Mouse (Mus musculus) fibroblast of lung, adult 2 months (primary cell): ENCODE measurements around the gene Zfp808.
"Not testable (repeated sequence)": the region's sequence is repeated elsewhere in the genome, so short reads cannot be mapped to it uniquely, and the experiment has no call there.

ENCODE experiments used
- DNase-seq: peaks from one replicate; pipeline ENCODE4 v3.0.0-alpha.2; 2011; ENCODE audit warnings: low read depth

Zfp808 gene

GRCm38 (mm10) chr13:62129432-62130171 is at the start of gene Zfp808:
TSS of gene Zfp808 (plus strand) at chr13:62129886.
- DNase-seq, result peak; percentile 16

- DNase-seq, result not testable (repeated sequence)
These were observed 30.9 kb upstream of the Zfp808 start for GRCm38 (mm10) chr13:62098786-62099185.

GRCm38 (mm10) chr13:62099454-62099853 is 30.2 kb upstream of the Zfp808 start:
- not testable (repeated sequence) for DNase-seq

DNA sequence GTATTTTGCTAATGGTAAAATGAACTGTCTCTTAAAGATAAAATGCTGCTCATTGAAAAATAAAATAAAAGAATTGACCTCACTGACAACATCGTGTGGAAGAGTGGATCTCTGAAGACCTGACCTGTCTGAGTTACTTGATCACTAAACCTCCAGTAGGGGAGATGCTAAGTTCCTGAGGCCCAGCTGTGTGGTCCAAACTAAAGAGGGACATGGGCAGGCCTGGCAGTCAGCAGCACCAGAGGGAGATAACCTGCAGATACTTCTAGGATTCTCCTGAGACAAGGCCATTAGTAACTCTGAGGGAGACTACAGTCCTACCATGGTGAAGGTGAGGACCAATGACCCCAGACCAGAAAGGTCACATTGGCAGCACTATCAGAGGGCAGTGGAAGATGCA is 27.3 kb upstream of the Zfp808 start:
- not testable (repeated sequence) for DNase-seq

DNA sequence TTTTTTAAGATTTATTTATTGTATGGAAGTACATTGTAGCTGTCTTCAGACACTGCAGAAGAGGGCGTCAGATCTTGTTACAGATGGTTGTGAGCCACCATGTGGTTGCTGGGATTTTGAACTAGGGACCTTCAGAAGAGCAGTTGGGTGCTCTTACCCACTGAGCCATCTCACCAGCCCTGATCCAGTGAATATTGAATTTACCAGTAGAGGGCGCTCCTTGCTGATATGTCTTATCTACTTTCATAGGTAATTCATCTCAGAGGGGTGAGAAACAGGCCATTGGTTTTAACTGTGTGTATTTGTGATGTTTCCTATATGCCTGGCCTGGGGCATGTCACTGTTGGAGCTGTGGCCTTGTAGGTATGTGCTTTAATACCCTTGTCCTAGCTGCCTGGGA is 13.8 kb upstream of the Zfp808 start:
- not testable (repeated sequence) for DNase-seq

DNA sequence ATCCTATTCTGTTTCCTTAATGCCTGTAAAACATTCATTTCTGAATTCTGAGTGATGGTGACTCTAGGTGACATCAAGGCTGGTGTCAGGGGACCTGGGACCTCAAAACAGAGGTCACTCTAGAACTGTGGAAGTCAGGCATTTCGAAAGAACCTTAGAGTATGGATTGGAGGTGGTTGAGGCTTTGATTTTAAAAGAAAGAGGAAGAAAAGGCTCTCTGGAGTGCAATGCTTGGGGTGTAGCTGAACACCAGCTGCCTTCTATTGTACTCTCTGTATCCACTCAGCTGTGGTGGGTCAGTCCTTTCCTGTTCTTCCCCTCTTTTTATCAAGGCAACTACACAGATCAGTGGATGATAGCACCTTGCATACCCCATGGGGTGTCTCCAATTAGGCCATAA is 8.1 kb upstream of the Zfp808 start:
- not testable (repeated sequence) for DNase-seq

DNA sequence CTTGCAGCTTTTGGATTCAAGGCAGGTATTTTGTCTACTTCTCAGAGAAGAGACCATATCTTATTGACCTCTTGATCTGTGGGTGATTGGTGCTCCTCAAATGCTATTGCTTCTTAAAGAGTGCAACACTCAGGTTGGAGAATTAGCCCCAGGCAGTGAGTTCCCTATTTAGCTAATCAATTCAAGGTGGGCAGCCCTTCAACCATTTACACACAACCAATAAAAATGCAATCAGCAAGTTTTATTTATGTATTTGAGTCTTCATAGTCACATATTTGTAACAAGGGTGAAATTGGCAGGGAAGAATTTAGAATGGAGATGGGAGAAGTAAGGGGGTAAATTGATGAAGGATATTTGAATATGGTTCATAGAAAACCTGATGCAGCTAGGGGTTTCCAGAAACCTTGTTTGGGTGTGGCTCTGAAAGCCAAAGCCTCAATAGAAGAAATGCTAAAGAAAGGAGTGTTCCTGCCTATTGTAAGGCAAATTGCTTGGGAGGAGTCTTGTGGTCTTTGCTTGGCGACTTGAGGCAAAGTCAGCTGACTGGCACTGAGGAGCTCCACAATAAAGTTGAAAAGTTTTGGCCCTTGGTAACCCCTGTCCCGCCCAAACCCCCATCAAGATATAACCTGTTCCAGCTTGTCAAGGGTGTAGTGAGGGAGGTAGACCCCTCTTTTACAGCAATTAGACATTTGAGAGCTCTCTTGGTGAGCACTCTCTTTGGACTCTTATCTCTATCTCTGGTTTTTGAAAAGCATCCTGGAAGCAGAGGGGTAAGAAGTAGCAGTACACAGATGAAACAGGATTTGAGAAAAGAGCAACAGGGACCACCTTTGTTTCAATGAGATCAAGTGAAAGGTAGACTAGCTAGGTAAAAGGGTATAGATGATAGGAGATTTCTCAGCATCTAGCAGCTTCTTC is 52.4 kb downstream of the Zfp808 start:
- DNase-seq, result not testable (repeated sequence)

- DNase-seq, result no peak
These were observed 115.6 kb downstream of the Zfp808 start for GRCm38 (mm10) chr13:62245264-62245663.

- not testable (repeated sequence) for DNase-seq
These were observed 125.5 kb downstream of the Zfp808 start for GRCm38 (mm10) chr13:62255226-62255625.

GRCm38 (mm10) chr13:62263392-62263791 is 133.7 kb downstream of the Zfp808 start:
- no peak for DNase-seq
